Mouse (Mus musculus) heart, adult 2 months (tissue): ENCODE data around the gene Dop1b.
"Not testable (repeated sequence)": the region's sequence is repeated elsewhere in the genome, so short reads cannot be mapped to it uniquely, and the experiment has no call there.

ENCODE experiments used
- CTCF ChIP-seq: fragments of 200-600 bp; IDR thresholded peaks from 2 replicates; pipeline ENCODE4 v1.8.1; 2022; ENCODE audit warnings: antibody characterized with exemption, mild to moderate bottlenecking, moderate library complexity
- POLR2A ChIP-seq: fragments of 200-500 bp; IDR thresholded peaks from 2 replicates; pipeline ENCODE4 v1.6.1; 2011; ENCODE audit warnings: mild to moderate bottlenecking, low read depth, low read length, control low read depth; ENCODE audit not compliant: insufficient read depth

DNA sequence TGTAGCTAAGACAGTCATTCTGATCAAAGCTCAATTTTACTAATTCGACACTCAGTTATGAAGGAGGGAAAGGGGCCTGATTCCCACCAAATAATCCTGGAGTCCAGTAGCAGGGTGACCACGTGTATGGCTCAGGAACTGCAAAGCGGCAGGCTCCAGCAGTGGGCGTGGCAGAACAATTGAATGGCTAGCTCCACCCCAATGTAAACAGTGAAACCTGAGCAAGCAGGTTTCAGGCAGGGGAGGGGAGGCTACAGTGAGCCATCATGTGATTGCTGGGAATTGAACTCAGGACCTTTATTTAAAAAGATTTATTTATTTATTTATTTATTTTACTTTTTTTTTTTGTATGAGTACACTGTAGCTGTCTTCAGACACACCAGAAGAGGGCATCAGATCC lies 41.2 kb upstream of the Dop1b start:
- TF ChIP-seq CTCF, POLR2A: not testable (repeated sequence)
